Mouse (Mus musculus): ENCODE measurements at regions not wholly inside any gene's neighbourhood (a gene's known extent, or its start where the extent isn't known, plus 50 kb on each side); places are given as distances from the start of the nearest gene placed in this dataset. TPM values are rescaled to one million over a fixed set of nuclear protein-coding genes. Genes with fewer than 3 reads are reported as not detected.

DNA sequence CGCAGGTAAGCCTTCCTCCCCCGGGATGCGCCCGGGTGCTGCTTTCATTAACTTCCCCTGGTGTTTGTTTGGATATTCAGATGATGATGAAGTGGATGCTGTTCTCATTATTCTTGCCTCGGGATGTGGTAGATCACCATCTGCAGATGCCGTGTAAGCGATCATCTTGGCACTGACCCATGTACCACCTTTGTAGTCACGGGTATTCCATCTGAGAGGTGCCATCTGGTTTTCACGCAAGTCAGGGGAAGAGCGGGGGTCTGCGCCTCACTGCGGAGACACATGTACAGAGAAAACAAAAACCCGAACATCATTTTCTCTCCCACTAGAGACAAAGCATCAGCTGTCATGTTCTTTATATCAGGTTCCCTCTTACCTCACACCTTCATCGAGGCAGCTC, 84.3 kb upstream of the Cnr1 start:
- Histone ChIP-seq H3K4me3 (ENCODE audit: low read depth, low read length) (no peak overlapping the region), H3K36me3 (ENCODE audit: insufficient read depth) (no peaks in the 10 kb centered on the region)
- 56% methylated on average over 14 of the region's 14 CpGs for WGBS

DNA sequence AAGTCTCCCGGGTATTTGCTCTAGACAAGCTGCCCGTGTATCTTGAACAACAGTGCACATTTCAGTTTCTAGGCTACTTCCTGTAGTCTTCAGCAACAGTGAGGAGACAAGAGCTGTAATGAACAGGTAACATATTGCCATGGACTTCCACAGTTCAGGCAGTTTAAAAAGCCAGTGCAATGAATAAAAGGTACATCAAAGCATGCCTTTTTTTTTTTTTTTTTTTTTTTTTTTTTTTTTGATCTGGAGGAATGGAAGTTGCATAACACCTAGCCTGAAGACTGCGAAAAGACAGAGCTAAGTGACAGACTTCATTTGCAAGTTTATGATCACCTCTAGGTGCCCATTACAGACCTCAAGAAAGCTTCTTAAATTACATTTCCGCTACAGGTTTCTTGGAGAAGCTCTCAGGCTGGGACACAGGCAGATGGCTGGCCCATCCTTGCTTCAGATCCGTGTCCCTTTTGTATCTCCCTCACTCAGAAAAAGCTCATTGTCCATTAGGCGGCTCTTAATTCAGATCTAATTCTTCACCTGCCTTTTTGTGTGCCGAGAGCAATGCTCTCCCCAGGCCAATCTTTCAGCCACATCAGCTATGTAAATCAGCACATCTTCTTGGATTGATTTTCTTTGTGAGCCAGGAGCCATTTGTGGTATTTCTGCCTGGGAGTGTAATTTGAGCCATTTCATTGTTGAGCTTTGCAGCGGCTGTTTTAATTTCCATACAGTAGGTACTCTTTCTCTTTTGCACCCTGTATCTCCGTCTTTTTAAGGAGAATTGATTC, 78.6 kb upstream of the Cnr1 start:
- Histone ChIP-seq H3K36me3 (ENCODE audit: insufficient read depth) (no peaks in the 10 kb centered on the region), H3K9me3 (ENCODE audit: low read depth, low read length) (no peaks in the 10 kb centered on the region), H3K27me3 (ENCODE audit: insufficient read depth, low read length) (no peaks in the 10 kb centered on the region), H3K4me3 (ENCODE audit: low read depth, low read length) (no peak overlapping the region), H3K27ac (ENCODE audit: low read depth) (no peak overlapping the region), H3K9ac (no peak overlapping the region), H3K4me1 (ENCODE audit: insufficient read depth) (no peaks in the 10 kb centered on the region), H3K4me2 (no peak overlapping the region)
- no peak for DNase-seq
- 31% methylated on average over 9 of the region's 9 CpGs for WGBS
- no peak for TF ChIP-seq CTCF (IDR thresholded peaks at IDR 0.05; ENCODE audit: low read depth)
- no peak for ATAC-seq (ENCODE audit: insufficient read depth)

More for the DNA sequence above, 84.3 kb upstream of the Cnr1 start:
- no peaks in the 10 kb centered on the region for H3K4me1 ChIP-seq (ENCODE audit: insufficient read depth)
- no peak for TF ChIP-seq CTCF (IDR thresholded peaks at IDR 0.05; ENCODE audit: low read depth)
- no peaks in the 10 kb centered on the region for H3K27me3 ChIP-seq (ENCODE audit: insufficient read depth, low read length)
- H3K4me2 ChIP-seq, result no peak overlapping the region
- H3K9me3 ChIP-seq (ENCODE audit: low read depth, low read length), result no peaks in the 10 kb centered on the region
- H3K27ac ChIP-seq (ENCODE audit: low read depth), result no peak overlapping the region
- H3K9ac ChIP-seq, result no peak overlapping the region
- ATAC-seq (ENCODE audit: insufficient read depth), result no peak
- no peak for DNase-seq

DNA sequence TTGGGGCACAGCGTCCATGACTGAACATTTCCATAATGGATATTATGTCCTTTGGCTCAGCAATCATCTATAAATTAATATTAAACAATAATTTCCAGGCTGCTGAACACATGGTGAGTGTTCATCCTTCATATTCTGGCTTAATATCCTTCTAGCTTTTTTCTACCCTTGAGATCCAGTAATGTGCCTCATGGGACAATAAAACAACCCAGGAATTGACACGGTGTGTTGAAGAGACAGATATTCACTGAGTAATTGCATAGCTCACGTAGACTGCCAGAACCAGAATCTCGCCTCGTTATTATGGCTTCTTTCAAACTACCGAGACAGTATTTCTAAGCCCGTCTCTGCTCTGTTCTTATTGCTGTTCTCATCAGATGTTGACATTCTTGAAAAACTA, 74.1 kb upstream of the Cnr1 start:
- ATAC-seq (ENCODE audit: insufficient read depth), result no peak
- Histone ChIP-seq H3K27me3 (ENCODE audit: insufficient read depth, low read length) (no peaks in the 10 kb centered on the region), H3K4me1 (ENCODE audit: insufficient read depth) (no peaks in the 10 kb centered on the region), H3K27ac (ENCODE audit: low read depth) (no peak overlapping the region), H3K4me2 (no peak overlapping the region), H3K9ac (no peak overlapping the region), H3K4me3 (ENCODE audit: low read depth, low read length) (no peak overlapping the region), H3K36me3 (ENCODE audit: insufficient read depth) (no peaks in the 10 kb centered on the region), H3K9me3 (ENCODE audit: low read depth, low read length) (no peaks in the 10 kb centered on the region)
- no peak for DNase-seq
- WGBS, result 81% methylated on average over 7 of the region's 7 CpGs
- no peak for TF ChIP-seq CTCF (IDR thresholded peaks at IDR 0.05; ENCODE audit: low read depth)

DNA sequence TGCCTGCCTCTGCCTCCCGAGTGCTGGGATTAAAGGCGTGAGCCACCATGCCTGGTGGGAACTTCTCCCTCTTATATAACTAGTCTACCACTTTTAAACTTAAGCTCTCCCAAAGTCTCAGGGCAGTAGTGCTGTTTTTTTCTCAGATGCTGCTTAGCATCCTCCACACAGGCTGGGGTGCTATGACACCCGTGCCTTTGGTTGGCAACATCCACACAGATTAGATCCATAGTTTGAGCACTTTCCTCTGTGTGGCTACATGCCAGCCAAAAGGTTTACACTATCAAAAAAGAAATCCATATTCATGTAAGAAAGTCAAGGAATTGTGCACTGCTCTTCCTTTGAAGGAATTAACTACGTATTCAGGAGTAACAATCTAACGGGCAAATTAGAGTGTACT, 72.1 kb upstream of the Cnr1 start:
- Histone ChIP-seq H3K27me3 (ENCODE audit: insufficient read depth, low read length) (no peaks in the 10 kb centered on the region), H3K4me3 (ENCODE audit: low read depth, low read length) (no peak overlapping the region), H3K4me2 (no peak overlapping the region), H3K36me3 (ENCODE audit: insufficient read depth) (no peaks in the 10 kb centered on the region), H3K27ac (ENCODE audit: low read depth) (no peak overlapping the region), H3K4me1 (ENCODE audit: insufficient read depth) (no peaks in the 10 kb centered on the region), H3K9ac (no peak overlapping the region), H3K9me3 (ENCODE audit: low read depth, low read length) (no peaks in the 10 kb centered on the region)
- DNase-seq, result no peak
- WGBS, result 84% methylated on average over 5 of the region's 5 CpGs
- ATAC-seq (ENCODE audit: insufficient read depth), result no peak
- TF ChIP-seq CTCF (IDR thresholded peaks at IDR 0.05; ENCODE audit: low read depth), result no peak

DNA sequence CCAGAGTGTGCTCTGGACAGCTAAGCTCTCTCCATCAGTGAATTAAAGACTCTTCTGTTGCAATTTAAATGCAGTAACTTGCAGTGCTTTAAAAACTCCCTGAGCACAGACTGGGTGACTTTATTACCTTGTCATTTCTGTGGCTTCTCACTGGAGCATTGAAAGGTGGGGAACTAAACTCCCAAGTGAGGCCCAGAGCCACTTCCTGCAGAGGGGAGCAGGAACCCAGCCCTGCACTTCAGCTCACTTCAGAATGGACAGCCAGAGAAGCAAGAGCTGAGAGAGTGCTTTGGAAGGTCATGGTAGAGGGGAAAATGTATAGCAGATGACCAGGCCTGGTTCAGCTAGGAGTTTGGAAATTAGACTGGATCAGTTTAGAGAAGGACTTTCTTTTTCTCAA, 69.3 kb upstream of the Cnr1 start:
- no peak for ATAC-seq (ENCODE audit: insufficient read depth)

DNA sequence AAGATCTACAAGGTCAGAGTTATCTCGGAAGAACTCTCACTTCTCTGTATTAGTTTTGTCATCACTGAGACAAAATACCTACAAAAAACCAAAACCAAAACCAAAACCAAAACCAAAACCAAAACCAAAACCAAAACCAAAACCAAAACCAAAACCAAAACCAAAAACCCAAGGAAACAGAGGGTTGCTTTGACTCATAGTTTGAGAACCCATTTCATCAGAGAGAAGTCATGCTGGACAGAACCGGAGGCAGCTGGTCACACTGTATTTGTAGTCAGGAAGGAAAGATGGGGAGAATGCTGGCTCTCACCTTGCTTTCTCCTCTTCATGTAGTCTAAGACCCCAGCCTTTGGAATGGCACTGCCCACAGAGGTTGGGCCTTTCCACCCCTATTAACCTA, 57.3 kb upstream of the Cnr1 start:
- H3K4me2 ChIP-seq, result no peak overlapping the region
- no peaks in the 10 kb centered on the region for H3K36me3 ChIP-seq (ENCODE audit: insufficient read depth)
- ATAC-seq (ENCODE audit: insufficient read depth) (no peak), DNase-seq (no peak)
- H3K4me1 ChIP-seq (ENCODE audit: insufficient read depth), result no peaks in the 10 kb centered on the region
- TF ChIP-seq CTCF (IDR thresholded peaks at IDR 0.05; ENCODE audit: low read depth), result no peak
- H3K9me3 ChIP-seq (ENCODE audit: low read depth, low read length), result no peaks in the 10 kb centered on the region
- H3K27ac ChIP-seq (ENCODE audit: low read depth), result no peak overlapping the region
- no peak overlapping the region for H3K9ac ChIP-seq
- H3K4me3 ChIP-seq (ENCODE audit: low read depth, low read length), result no peak overlapping the region
- WGBS, result 92% methylated on average over 2 of the region's 2 CpGs
- H3K27me3 ChIP-seq (ENCODE audit: insufficient read depth, low read length), result no peaks in the 10 kb centered on the region

More for the DNA sequence above, 69.3 kb upstream of the Cnr1 start:
- TF ChIP-seq CTCF (IDR thresholded peaks at IDR 0.05; ENCODE audit: low read depth), result no peak
- Histone ChIP-seq H3K27me3 (ENCODE audit: insufficient read depth, low read length) (no peaks in the 10 kb centered on the region), H3K4me2 (no peak overlapping the region), H3K36me3 (ENCODE audit: insufficient read depth) (no peaks in the 10 kb centered on the region), H3K4me3 (ENCODE audit: low read depth, low read length) (no peak overlapping the region), H3K9me3 (ENCODE audit: low read depth, low read length) (no peaks in the 10 kb centered on the region), H3K4me1 (ENCODE audit: insufficient read depth) (no peaks in the 10 kb centered on the region), H3K9ac (no peak overlapping the region), H3K27ac (ENCODE audit: low read depth) (no peak overlapping the region)
- DNase-seq, result no peak

DNA sequence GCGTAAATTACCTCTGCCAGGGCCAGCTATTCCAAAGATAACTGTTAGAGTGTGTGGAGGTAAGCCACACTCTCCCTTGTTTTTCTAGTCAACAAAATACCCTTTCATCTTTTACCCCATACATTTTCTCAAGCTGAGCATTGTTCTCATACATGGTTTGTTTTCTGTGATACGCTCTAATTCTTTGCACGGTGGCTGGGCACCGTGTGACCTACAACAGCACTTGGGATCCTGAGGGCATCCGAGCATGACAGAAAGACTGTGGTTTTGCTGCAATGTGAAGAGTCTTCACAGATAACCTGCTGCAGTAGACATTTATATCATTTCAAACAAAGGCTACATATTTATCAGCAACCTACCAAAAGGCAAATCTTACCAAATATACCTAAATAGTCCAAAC, 55.1 kb upstream of the Cnr1 start:
- no peaks in the 10 kb centered on the region for H3K36me3 ChIP-seq (ENCODE audit: insufficient read depth)
- no peak for TF ChIP-seq CTCF (IDR thresholded peaks at IDR 0.05; ENCODE audit: low read depth)
- no peaks in the 10 kb centered on the region for H3K27me3 ChIP-seq (ENCODE audit: insufficient read depth, low read length)
- H3K27ac ChIP-seq (ENCODE audit: low read depth), result no peak overlapping the region
- no peak overlapping the region for H3K4me2 ChIP-seq
- WGBS, result 65% methylated on average over 5 of the region's 5 CpGs
- H3K9me3 ChIP-seq (ENCODE audit: low read depth, low read length), result no peaks in the 10 kb centered on the region
- no peak overlapping the region for H3K9ac ChIP-seq
- DNase-seq (no peak), ATAC-seq (ENCODE audit: insufficient read depth) (no peak)
- no peaks in the 10 kb centered on the region for H3K4me1 ChIP-seq (ENCODE audit: insufficient read depth)
- no peak overlapping the region for H3K4me3 ChIP-seq (ENCODE audit: low read depth, low read length)

Small RNA genes in the stretch of these regions (microRNA-seq; reads per million reads assigned to microRNA genes)
- not detected for gene Gm23304 (ENCODE audit: borderline number of aligned reads)

All from lung, embryonic 14.5 days (tissue).